Mouse (Mus musculus) erythroblast, embryonic 14.5 days (primary cell): ENCODE data around the gene Smad1.

ENCODE experiments used
- GATA1 ChIP-seq: IDR thresholded peaks from 2 replicates; pipeline ENCODE4 v1.6.1; 2012; ENCODE audit warnings: low read length, inconsistent platforms, mixed read lengths
- TAL1 ChIP-seq: IDR thresholded peaks from 3 replicates; pipeline ENCODE4 v1.6.1; 2012; ENCODE audit warnings: low read length, inconsistent platforms, mixed read lengths

DNA sequence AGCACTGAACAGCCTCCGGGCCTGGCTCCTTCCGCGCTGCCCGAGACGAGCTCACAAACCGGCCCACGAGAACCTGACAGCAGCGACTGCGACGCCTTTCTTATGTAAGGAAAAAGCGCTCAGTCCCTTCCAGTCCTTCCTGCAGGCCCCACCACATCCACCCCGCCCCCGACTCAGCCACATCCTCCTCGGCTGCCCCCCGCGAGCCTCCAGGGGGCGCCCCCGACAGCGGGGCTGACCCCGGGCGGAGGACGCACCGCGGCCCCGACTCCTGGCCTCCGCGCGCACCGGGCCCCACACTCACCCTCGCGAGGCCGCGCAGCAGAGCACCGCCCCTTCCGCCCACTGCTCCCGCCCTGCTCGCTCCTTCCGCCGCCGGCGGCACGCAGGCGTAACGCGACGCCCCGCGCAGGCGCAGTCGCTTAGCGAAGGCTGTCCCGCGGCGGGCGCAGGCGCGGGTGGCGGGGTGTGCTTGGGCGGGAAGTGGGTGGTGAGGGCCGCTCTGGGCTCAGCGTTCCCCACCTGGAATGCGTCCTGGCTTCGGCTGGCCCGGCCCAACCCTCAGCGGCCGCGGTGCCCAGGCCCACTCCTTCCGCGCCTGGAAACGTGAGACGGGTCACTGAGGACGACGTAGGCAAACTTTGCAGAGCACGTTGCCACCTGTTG is 104.6 kb downstream of the Smad1 start, which contains the start of gene Mmaa:
- no peak for TF ChIP-seq GATA1
- no peak for TF ChIP-seq TAL1
